Mouse (Mus musculus) small intestine, adult 2 months (tissue): ENCODE data around the gene Adar. TPM values are rescaled to one million over a fixed set of nuclear protein-coding genes. Genes with fewer than 3 reads are reported as not detected.

Source experiments
- H3K27ac ChIP-seq: fragments of 200-500 bp; 2 replicates; pipeline ENCODE4 v1.5.1; 2012; ENCODE audit warnings: low read depth, low read length, control low read depth, inconsistent platforms; ENCODE audit not compliant: insufficient read depth
- H3K27me3 ChIP-seq: fragments of 200-500 bp; 2 replicates; pipeline ENCODE4 v1.6.1; 2012; ENCODE audit warnings: mild to moderate bottlenecking, moderate library complexity, low read length, inconsistent platforms; ENCODE audit not compliant: control insufficient read depth, insufficient read depth
- H3K36me3 ChIP-seq: fragments of 200-500 bp; 2 replicates; pipeline ENCODE4 v1.6.1; 2012; ENCODE audit warnings: mild to moderate bottlenecking, low read length, control low read depth, inconsistent platforms; ENCODE audit not compliant: control insufficient read depth, insufficient read depth
- H3K4me1 ChIP-seq: fragments of 200-500 bp; 2 replicates; pipeline ENCODE4 v1.6.1; 2012; ENCODE audit warnings: low read length, inconsistent platforms, mixed read lengths; ENCODE audit not compliant: control insufficient read depth, insufficient read depth, insufficient read length
- H3K4me3 ChIP-seq: fragments of 200-500 bp; 2 replicates; pipeline ENCODE4 v1.5.1; 2012; ENCODE audit warnings: low read depth, mild to moderate bottlenecking, control low read depth, inconsistent platforms, low read length, moderate library complexity
- CTCF ChIP-seq: fragments of 200-500 bp; IDR thresholded peaks from 2 replicates; pipeline ENCODE4 v1.5.1; 2012; ENCODE audit warnings: low read depth, mild to moderate bottlenecking, control low read depth, inconsistent platforms, low read length, moderate library complexity, mixed read lengths; ENCODE audit not compliant: insufficient replicate concordance, insufficient read length; ENCODE audit errors: extremely low read depth
- POLR2A ChIP-seq: fragments of 200-500 bp; IDR thresholded peaks from 2 replicates; pipeline ENCODE4 v1.6.1; 2012; ENCODE audit warnings: low read depth, mild to moderate bottlenecking, control low read depth, inconsistent platforms, low read length, moderate library complexity
- WGBS: fragments of 180-500 bp; shearing (Covaris S2); methylation state at CpG from one replicate; pipeline ENCODE4 v1.1.7; 2018; 5-methylcytosine and 5-hydroxymethylcytosine counted together
- polyA plus RNA-seq: library from polyadenylated mRNA; depleted of rRNA; stranded (reverse); fragments of >200 nt; gene quantifications from 2 replicates; pipeline ENCODE4 v1.2.3, GENCODE M21; 2012

Gene Adar
- polyA plus RNA-seq, 1 experiment = 26.3 TPM

DNA sequence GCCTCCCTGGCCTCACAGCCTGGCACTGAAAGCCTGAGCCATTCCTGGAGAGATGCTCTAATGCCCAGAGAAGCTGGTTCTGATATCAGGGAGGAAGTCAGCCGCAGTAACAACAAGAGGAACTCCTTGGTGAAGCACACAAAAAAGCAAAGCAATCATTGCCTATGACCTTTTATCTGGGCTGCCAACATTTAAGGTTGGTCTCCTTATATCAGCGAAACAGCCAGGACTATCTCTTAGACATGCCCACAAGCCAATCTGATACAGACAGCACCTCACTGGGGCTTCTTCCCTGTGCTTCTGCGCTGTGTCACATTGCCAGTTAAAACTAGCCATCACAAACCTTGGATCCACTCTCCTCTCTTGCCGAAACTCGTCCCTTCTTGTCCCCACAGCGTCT is 23.7 kb downstream of the Adar start:
- WGBS = 96% methylated on average over 6 of the region's 6 CpGs

DNA sequence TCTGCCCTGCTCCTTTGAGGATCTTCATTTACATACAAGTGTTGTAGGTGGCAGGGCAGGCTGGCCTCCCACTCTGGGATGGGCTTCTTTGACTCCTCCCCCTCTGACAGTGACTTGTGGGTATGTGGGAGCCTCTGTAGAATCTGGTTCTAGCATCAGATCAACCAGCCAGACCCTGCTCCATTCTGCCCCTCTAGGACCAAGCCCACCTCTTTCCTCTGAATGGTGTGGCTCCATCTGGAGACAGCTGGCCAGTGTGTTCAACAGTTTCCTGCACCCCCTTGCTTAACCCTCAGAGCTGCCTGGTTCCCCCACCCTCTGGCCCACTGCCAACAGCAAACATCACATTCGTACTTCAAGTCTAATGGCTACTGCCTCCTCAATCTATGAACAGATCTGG is 37.5 kb downstream of the Adar start:
- H3K4me1 ChIP-seq = no peaks in the 10 kb centered on the region
- H3K27me3 ChIP-seq = no peaks in the 10 kb centered on the region
- H3K4me3 ChIP-seq = no peak overlapping the region
- 20% methylated on average over 1 of the region's 1 CpGs for WGBS
- no peak for TF ChIP-seq CTCF
- no peak for TF ChIP-seq POLR2A
- no peak overlapping the region for H3K27ac ChIP-seq
- peaks cover 37% of the 10 kb centered on the region for H3K36me3 ChIP-seq

More for the DNA sequence above, 23.7 kb downstream of the Adar start:
- peaks cover 81% of the 10 kb centered on the region for H3K36me3 ChIP-seq
- TF ChIP-seq POLR2A (no peak), CTCF (no peak)
- H3K4me1 ChIP-seq = no peaks in the 10 kb centered on the region
- no peaks in the 10 kb centered on the region for H3K27me3 ChIP-seq
- H3K4me3 ChIP-seq = no peak overlapping the region
- no peak overlapping the region for H3K27ac ChIP-seq

DNA sequence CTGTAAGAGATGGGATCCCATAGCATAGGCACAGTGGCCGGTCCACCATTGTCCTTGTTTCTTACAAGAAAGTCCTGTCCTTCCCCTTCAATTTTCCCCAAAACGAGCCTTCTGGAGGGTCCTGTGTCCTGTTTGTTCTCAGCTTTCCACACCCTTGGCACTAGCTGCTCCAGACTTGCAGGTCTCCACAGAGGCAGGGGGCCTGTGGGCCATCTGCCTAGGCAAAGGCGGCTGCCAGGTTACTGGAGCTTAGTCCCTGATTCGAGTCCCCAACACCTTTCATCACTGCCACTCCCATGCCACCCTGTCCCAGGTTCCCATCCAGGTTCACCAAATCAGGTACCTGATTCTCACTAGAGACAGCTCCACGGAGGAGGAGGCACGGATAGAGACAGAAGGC is 40.5 kb downstream of the Adar start:
- Histone ChIP-seq H3K36me3 (peaks cover 13% of the 10 kb centered on the region), H3K4me3 (no peak overlapping the region), H3K27me3 (no peaks in the 10 kb centered on the region), H3K4me1 (no peaks in the 10 kb centered on the region), H3K27ac (no peak overlapping the region)
- TF ChIP-seq POLR2A = no peak
- no peak for TF ChIP-seq CTCF
- WGBS = 70% methylated on average over 6 of the region's 6 CpGs

DNA sequence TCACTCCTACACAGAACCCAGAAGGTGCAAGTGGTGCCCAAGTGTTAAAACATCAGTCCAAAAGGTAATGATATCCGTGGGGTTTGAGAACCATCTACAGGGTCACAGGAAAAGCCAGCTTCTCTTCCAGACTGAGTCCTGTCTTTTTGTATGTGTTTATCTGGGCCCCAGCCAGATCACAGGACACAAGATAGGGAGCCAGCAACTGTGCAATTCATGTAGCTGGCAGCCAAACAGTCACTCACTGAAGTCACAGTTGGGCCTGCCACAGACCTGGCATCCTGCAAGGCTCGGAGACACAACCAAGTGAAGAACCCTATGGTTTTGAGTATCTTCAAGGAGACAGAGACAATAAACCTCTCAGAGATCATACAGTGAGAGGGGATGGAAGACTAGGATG is 43.0 kb downstream of the Adar start:
- 76% methylated on average over 2 of the region's 2 CpGs for WGBS
- Histone ChIP-seq H3K27ac (no peak overlapping the region), H3K4me1 (no peaks in the 10 kb centered on the region), H3K27me3 (no peaks in the 10 kb centered on the region), H3K36me3 (no peaks in the 10 kb centered on the region), H3K4me3 (no peak overlapping the region)
- no peak for TF ChIP-seq POLR2A
- TF ChIP-seq CTCF = no peak

DNA sequence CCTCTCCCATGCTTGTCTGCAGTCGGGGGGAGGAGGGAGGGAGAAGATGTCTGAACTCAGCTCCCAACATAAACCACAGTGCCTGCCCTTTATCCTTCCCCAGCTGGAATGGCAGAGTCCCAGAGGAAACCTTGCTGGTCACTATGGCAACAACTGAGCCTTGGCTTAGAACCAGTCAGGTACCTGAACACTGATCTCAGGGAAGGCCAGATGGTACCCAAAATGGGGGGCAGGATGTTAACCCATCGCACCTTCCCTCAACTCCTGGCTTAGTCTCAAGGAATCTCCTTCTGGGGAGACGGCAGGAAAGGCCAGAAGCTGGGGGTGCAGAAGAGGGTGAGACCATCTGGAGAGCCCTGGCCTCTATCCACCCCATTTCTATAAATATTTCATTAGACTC is 45.0 kb downstream of the Adar start:
- Histone ChIP-seq H3K27me3 (peaks cover 7% of the 10 kb centered on the region), H3K4me1 (no peaks in the 10 kb centered on the region), H3K36me3 (no peaks in the 10 kb centered on the region), H3K4me3 (no peak overlapping the region), H3K27ac (no peak overlapping the region)
- TF ChIP-seq CTCF (no peak), POLR2A (no peak)
- WGBS = 63% methylated on average over 3 of the region's 3 CpGs

DNA sequence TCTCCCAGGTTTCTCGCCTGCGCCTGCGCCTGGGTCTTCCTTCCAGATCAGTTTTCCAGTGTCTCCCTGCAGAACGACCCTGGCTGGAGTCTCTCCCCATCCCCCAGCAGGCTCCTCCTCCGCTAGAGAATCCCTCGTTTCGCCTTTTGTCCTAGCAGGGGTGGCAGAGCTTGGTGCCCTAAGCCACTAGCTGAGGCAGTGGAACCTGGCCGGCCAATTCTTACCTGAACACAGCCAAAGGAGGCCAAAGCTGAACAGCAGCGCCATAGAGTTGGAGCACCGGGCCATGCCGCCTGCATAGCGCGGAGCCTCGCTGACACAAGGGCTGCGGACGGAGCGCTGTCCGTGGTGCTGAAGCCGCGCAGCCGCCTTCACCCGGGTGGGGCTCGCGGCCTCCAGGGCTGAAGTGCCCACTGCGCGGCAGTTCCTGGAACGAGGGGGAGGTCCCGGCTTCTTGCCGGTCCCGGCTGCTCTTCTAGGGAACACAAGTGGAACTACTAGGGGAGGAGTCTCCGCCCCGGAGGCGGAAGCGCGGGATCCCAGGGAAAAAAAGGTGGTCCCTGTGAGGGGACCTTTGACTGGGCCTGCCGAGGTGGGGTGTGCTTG is 49.4 kb downstream of the Adar start, which contains the start of gene Chrnb2:
Gene Chrnb2, minus strand, starts transcription at position 514 of the 606 bp plus-strand sequence.
- 2% methylated on average over 36 of the region's 36 CpGs for WGBS
- Histone ChIP-seq H3K27me3 (peaks cover 7% of the 10 kb centered on the region), H3K4me1 (no peaks in the 10 kb centered on the region), H3K27ac (no peak within 1 kb of the TSS), H3K4me3 (no peak within 1 kb of the TSS), H3K36me3 (peaks cover 2% of the 10 kb centered on the region; the same call in 1 of the 2 replicates)
- TF ChIP-seq CTCF (no peak), POLR2A (no peak)

DNA sequence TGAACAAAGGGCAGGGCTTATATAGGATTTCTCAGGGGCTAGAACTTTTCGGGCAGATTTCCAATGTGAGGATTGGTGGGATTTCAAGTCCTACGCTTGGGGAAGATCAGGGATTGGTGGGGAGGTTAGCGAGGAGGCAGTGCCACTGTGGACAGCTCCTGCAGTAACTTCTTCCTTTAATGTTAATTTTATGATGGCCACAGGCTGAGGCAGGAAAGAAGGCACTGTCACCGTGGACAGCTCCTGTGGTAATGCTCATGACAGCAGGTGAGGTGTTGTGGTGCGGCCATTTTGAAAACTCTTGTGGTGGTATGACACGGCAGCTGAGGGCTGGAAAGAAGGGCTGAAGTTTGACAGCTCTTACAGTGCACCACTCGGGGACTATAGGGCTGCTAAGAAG is 54.8 kb downstream of the Adar start:
- Histone ChIP-seq H3K36me3 (peaks cover 6% of the 10 kb centered on the region; the same call in 1 of the 2 replicates), H3K4me3 (no peak overlapping the region), H3K27me3 (peaks cover under 1% of the 10 kb centered on the region; the same call in 1 of the 2 replicates), H3K4me1 (peaks cover 4% of the 10 kb centered on the region; the same call in 1 of the 2 replicates), H3K27ac (no peak overlapping the region)
- no peak for TF ChIP-seq POLR2A
- no peak for TF ChIP-seq CTCF
- 71% methylated on average over 7 of the region's 7 CpGs for WGBS
